Mouse (Mus musculus) embryo, embryonic 11 days (tissue): ENCODE data around the gene Fam214b.

Source experiments
- DNase-seq: peaks from one replicate; pipeline ENCODE4 v3.0.0-alpha.2; 2015

The Fam214b gene

DNA sequence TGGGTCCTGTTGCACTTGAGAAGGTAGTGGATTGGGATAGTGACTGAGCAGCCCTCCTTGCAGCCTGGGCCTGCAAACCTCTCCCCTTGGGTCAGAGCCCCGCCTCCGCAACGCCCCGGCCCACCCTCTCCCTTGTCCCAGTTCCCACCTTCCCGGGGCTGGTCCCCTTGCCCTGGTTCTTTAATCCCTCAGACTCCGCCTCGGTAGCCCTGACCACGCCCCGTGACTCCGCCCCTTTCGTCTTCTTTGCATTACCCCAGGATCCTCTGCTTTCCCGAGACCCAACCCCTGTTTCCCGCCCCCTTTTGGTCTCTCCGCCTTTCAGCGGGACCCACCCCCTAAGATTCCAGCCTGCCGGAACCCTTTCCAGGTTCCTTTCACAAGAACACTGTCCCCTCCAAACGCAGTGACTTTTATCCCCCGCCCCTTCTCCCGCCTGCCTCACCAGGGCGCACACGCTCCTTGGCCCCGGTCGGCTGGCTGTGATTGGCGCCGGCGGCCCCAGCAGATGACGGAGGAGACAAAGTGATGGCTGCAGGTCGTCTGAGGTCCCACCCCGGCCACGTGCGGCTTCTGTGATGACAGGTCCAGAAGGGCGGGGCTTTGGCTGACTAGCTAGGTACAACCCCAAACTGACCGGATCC is at the start of gene Fam214b:
Gene Fam214b, minus strand, starts transcription at position 562 of the 644 bp plus-strand sequence.
- peak; percentile 98 for DNase-seq

DNA sequence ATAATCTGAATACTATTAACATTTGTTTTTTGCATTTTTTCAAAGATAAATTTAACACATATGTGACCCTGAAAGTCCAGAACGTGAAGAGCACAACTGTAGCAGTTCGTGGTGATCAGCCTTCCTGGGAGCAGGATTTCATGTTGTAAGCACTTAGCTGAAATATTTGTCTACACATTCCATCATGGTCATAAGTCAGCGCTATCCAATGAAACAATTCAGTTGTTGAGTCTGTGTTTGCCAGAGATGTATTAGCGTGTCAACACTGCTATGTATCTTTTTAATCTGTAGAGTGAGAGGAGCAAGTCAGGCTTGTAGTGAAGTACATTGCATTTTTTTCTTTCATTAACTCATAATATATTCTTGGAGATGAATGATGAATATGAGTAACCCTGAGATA is 45.2 kb upstream of the Fam214b start:
- DNase-seq: no peak

DNA sequence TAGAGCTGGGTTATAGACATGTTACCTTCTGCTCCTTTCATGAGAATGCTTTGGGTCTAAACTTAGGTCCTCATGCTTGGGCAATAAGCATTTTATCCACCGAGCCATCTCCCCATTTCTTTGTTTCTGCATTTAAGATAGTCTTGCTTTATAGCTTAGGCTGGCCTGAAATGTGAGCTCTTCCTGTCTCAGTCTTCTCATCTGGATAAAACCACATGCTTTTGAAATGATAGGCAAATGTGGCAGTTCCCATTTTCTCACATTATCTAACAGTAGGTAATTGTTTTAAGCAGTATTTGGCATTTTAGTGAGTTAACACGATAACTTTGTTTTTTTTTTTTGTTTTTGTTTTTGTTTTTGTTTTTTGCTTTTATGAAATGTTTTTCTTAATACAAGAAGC is 43.9 kb upstream of the Fam214b start:
- no peak for DNase-seq

DNA sequence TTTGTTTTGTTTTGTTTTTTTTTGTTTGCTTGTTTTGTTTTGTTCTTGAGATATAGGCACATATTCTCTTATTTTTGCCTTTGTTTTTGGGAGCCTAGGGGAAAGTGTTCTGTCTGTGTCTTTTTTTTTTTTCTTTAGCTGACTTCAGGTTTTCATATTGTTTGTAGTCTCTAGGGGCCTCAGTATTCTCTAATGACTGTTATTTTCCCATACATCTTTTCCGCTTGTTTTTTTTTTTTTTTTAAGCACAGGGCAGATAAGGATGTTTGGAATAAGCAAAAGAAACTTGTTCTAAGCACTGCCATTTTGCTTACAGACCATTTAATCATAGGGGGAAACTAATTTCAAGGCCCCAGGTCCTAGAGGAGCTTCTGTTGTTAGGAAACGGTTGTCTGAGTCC is 36.4 kb upstream of the Fam214b start:
- DNase-seq: no peak

DNA sequence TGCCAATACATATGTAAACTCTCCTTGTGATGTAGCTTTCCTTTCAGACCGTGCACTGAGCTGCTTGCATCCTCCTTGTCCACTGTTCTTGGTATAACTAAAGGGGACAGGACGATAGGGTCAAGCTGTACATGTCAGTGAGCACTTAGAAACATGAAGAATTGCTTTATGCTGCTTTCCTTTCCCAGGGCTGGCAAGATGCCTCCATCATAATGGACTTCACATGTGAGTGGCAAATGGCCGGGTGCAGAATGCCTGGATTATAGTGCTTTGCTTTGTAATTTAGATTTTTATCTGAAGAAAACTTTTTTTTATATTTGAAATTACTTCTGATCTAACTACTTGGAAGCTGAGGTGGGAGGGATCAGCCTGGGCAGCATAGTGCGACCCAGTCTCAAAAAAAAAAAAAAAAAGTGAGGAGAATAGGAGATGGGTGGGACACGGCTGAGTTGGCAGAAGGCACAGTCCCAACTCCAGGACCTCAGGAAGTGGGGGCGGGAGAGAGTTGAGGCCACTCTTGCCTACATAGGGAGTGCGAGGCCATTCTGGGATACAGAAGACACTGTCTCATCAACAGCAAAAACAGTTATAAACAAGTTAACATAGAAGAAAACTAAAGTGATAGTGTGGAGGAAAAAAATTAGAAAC is 32.2 kb upstream of the Fam214b start:
- DNase-seq: no peak

DNA sequence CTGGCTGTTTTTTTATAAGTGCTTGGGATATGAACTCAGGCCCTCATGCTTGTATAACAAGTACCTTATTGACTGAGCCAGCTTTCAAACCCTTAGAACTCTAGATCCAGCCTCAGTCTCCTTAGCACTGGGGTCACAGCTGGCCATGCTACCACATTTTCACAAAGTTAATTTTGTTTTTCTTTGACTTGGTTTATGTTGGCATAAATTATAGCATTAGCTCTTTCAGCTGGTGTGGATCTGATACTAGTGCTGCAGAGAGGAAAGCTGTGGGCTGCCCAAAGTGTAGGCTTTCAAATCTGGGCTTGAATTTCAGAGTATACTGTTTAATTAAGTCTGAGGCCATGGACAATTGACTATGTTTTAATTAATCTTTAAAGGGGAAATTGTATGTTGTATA is 28.9 kb upstream of the Fam214b start:
- DNase-seq: no peak

DNA sequence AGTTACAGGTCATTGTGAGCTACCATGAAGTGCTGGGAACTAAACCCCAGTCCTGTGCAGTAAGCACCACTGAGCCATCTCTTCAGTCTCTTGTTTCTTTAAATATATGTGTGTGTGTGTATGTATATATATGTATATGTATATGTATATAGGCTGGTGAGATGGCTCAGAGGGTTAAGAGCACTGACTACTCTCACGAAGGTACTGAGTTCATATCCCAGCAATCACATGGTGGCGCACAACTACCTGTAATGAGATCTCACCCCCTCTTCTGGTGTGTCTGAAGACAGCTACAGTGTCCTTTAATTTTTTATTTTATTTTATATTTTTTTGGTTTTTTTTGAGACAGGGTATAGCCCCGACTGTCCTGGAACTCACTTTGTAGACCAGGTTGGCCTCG is 19.5 kb upstream of the Fam214b start:
- no peak for DNase-seq

DNA sequence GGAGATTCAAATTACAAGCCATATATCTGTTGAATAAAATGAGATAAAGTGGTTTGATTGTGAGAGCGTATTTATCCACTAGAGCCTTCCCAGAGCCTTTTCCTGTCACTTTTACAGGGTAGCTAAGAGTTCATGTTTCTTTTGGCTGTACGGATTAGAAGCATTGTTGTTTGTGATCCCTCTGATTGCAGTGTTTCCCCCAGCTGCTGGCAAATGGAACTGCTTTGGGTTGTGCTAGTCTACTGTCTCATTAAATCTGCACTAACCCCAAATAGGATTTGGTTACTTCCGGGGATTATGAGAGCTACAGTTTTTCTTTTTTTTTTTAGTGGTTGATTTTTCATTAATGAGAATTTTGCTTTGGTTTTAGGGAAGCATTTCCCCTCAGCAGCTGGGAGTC is 14.3 kb upstream of the Fam214b start:
- no peak for DNase-seq

DNA sequence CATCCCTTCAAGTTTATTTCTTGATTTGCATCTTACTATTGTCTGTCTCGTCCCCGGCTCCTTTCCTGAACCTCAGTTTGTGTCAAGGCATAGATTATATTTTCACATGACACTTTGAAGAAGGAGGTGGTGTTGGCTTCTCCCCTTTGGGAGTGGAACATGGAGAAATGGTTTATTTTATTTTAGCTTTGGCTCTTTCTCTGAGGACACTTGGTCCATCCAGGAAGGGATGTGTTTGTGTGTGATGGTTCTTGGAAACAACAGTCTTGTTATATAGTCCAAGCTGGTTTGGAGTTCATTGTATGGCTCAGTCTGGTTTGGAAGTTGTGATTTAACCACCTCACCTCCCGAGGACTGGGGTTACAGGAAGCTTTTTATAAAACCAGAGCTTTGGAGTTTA is 13.7 kb upstream of the Fam214b start:
- DNase-seq: no peak

DNA sequence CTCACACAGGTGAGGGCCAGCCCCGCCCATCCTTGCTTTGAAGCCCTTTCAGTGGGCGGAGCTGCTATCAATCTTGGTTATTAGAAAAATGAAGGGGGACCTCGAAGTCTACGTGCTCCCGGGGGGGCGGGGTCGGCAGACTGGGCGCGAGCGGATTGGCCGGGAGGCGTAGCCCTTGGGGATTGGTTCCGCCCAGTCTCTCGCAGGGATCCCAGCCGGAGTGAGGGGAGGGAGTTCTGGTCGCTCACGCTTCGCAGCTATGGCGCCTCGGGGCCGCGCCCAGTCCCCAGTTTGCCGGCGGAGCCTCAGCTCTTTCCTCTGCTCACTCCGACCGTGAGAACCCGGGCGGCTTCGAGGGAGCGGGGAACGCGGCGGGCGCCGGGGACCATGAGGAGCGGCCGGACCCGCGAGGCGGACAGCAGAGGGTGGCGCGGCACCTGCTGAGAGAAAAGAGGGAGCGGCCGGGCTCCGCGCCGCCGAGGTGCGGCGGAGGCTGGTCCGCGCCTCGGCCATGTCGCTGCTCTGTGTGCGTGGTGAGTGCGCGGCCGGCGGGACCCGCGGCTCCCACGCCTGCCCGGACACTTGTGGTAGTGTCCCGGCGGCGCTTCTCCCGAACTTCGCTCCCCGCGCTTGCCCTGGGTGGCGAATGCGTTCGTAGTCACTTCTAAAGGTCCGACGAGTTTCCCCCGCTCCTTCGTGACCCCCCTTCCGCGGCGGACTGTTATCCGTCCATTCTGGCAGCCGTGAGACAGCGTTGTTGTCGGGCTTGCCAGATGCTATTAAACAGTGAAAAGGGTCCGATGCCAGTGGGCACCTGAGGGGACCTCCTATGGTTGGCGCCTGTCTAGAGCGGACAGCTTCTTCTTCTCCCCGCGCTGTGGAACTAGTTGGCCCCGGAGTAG is 13.0 kb upstream of the Fam214b start, which contains the start of gene Unc13b:
Gene Unc13b, plus strand, starts transcription at position 201 of the 902 bp plus-strand sequence.
- DNase-seq: peak; percentile 95

DNA sequence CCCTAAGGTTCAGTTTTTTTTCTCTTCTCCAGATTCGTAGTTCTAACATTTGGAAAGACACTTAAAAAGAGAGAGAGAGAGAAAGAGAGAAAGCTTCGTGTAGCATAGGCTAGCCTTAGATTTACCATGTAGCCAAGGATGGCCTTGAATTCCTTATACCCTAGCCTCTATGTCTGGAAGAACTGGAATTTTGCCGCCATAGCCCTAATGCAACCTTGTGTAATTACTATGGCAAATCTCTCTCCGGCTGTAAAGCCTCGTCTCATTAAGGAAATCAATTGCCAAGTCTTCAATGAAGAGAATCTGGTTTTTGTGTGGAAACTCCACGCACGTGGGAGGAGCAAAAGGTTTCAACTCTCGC is 12.4 kb upstream of the Fam214b start:
- DNase-seq: no peak

DNA sequence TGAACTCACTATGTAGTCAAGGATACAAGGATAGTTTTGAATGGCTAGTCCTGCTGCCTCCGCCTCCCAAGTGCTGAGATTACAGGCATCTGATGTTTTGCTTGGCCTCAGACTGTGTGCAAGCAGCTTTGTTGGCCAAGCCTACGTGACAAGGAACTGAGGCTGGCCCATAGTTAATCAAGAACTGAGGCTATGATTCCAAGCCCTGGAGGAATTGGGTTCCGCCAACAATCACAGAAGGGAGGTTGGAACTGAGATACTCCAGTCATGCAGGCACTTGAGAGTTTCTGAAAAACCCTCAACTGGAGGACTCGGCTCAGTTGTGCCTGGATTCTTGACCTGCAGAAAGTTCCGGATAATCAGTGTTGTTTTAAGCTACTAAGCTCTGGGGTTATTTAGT is 11.6 kb upstream of the Fam214b start:
- DNase-seq: no peak

DNA sequence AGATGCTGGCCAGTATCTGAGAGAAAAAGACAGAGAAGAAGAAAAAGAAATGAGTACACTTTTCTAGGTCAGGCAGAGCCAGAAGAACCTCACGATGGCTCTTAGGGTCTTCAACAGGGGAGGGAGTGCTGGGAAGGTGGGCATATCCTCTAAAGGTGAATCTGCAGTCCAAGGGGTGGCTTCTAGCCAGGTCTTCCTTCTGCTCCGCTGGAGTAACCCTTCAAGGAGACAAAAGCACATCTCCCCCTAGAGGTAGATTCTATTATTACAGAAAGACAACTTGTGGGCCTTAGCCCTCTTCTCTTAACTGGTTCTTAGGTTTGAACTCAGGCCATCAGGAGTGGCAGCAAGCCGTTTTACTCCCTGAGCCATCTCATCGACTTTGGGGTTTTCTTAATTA is 6.6 kb upstream of the Fam214b start:
- DNase-seq: peak; percentile 83

DNA sequence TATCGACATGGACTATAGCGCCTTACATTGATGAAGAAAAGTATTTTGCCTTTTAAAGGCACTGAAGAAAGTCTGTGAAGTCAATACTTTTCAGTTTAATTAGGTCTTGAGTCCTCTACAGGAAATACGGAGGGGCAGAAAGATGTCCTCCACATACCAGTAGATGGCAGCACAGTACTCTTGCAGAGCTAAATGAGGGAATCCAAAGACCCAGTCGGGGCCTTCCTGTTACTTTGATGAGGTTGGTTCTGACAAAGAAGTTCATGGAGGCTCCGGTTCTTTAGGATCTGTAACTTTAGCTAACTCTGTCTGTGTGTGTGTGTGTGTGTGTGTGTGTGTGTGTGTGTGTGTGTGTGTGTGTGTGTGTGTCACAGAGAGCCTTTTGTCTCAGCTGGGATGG is 1.2 kb upstream of the Fam214b start:
- peak; percentile 91 for DNase-seq

DNA sequence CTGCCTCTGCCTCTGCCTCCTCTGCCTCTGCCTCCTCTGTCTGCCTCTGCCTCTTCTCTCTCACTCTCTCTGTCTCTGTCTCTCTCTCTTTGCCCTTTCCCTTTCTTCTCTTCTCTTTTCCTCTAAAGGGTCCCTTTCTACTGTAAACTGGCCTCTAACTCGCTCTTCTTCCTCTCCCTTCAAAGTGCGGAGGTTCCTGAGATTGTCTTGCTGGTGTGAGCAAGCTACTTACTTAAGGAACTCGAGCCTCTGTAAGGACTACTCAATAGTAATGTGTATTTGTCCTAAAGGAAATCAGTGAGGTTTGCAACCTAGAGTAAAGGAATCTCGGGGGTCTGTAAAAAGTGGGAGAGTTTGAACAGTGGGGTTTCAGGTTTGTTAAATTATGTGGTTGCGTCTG is 587 bp upstream of the Fam214b start:
- DNase-seq: no peak

DNA sequence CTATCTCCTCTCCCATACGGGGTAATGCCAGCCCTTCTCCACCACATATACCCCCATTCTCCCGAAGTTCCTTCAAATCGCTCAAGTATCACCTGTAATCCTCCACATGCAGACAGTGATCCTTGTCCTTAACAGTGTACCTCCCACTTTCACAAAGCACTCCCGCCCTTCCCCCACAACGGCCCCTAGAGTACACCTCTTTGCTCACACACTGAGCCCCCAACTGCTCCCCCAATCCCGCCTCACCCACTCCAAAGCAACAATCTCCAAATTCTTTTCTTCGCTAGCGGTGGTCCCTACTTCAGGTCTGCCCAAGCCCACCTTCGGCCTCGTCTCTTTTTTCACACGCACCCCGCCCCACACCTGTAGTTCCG is 748 bp downstream of the Fam214b start:
- DNase-seq: no peak

DNA sequence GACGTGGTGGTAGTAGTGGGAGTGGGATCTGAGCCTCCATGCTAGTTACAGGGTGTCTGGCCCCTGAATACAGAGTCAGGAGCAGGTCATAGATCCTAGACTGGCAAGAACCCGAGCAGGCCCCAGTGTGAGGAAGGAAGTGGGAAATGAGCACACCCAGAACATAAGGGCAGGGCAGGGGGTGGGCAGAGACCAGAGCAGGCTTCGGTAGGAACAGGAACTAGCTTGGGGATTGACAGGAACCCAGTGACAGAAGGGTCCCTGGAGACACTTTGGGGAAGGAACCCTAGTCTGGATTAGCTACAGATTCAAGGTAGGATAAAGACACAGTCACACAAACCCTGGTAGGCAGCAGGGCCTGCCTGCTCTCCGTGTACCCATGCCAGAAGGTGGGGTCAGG is 1.3 kb downstream of the Fam214b start:
- peak; percentile 24 for DNase-seq

DNA sequence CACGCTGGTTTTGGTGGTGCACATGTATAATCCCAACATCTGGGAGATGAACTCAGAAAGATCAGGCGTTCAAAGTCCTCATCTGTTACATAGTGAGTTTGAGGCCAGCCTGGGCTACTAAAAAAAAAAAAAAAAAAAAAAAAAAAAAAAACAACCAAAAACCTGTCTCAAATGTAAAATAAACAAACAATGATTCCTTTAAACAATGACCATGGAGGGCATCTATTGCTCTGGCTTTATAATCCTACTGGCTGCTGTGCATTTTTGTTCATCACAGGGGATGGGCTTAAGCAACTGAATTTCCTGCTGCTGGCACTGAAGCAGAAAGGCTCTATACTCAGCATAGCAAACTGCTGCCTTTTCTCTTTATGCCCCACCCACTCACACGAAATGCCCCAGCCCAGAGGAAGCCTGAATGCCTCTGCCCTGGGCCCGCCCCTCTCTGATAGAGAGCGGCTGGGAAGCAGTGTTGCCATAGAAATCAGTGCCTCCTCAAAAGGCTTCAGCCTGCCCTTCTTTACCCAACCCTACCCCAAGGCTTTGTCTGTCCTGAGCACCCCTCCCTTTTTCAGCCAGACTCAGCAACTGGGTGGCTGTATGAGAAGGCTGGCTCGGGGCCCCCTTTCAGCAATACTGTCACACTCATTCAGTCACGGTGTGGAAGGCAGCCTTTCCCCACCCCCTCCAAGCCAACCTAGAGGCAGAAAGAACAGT is 2.2 kb downstream of the Fam214b start:
- peak; percentile 90 for DNase-seq

DNA sequence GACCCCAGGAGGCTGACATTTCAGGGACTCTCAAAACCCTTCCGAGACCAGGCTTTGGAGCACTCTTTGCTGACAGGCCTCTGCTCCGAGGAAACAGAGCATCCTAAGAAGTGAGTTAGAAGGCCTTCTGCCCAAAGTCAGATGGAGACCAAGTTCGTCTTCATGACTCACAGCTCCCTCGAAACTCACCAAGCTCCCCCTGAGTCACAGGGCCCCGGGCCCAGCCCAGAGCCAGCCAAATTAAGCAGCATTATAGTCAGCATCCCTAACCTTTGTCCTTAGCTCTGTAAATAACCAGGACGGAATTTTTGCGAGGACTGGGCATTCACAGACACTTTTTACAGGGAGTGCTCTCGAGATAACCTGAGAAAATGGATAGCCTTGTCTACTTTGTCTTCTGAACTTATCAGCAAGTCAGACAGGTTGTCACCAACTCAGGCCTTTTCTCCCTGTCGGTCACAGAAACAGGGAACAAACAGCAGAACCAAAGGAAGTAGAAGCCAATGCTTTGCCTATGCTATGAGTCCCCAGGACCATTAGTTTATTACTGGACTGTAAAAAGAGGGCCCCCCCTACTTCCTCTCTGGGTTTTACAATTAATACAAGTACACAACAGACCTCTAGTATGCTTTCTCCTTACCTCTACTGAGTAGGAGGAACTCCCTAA is 5.0 kb downstream of the Fam214b start:
- no peak for DNase-seq

DNA sequence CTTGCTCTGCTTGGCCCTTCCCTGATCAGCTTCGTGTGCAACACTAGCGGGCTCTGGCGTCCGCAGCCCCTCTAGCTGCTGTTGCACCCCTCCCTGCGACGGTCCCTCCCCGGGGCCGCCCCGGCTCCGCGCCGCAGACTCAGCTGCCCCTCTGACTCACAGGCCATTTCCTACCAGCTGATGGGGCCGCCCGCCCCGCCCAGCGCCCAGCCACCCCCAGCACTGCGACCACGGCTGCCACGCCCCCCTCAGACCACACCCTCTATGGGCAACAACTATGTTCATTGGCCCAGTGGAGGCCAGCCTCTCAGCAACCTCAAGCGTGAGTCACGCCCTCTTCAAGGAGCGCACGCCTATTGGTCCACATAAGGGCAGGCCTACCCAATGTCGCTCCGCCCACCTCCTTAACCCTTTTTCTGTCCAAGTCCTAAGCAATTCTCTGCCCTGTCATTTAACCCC is 5.9 kb downstream of the Fam214b start:
- peak; percentile 97 for DNase-seq

DNA sequence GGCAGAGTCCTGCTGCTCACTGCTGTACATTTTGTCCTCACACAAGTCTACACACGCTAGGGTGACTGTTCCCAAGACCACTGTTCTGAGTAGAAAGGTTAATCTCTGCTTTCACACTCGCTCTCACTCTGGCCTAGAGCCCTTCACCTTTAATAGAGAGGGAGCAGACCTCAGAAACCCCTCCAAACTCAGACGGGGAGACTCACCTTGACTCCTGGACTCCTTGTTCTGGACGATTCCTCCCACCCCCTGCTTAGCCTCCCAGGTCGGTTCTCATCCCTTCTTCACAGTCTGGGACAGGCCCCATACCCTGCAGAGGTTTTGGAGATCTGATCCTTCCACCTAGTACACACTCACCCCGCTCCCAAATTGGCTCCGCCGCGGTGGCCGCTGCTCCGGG is 6.4 kb downstream of the Fam214b start:
- no peak for DNase-seq
